8 mouse cellular contexts compared by ENCODE assay signal in genomic region chr9:108648166-108648565, GRCm38 (mm10). TPM values are rescaled to one million over a fixed set of nuclear protein-coding genes. Genes with fewer than 3 reads are reported as not detected.
DNase-seq lines count a peak whose midpoint lies in the region; ATAC-seq lines count a peak whose summit lies in the region.

No protein-coding gene starts in this region.

- H3K36me3 ChIP-seq in forebrain, embryonic 12.5 days (replicated peaks) = peaks cover 4% of the 10 kb centered on the region; the same call in 1 of the 2 replicates
- H3K36me3 ChIP-seq in kidney, embryonic 14.5 days (ENCODE audit: control insufficient read depth, insufficient read depth, low read length) = peaks cover 4% of the 10 kb centered on the region; the same call in 1 of the 2 replicates

- peak overlapping the region; percentile 99 for H3K4me3 ChIP-seq in forebrain, embryonic 12.5 days (replicated peaks)
- H3K4me3 ChIP-seq in kidney, embryonic 14.5 days (ENCODE audit: low read length) = peak overlapping the region; percentile 100

- 52% methylated on average over 10 of the region's 10 CpGs for WGBS in forebrain, embryonic 12.5 days
- 37% methylated on average over 10 of the region's 10 CpGs for WGBS in kidney, embryonic 14.5 days

- peak overlapping the region; percentile 95 for H3K9ac ChIP-seq in forebrain, embryonic 12.5 days
- H3K9ac ChIP-seq in kidney, embryonic 14.5 days (ENCODE audit: low read depth, low read length) = peak overlapping the region; percentile 92; the same call in 1 of the 2 replicates

- H3K27ac ChIP-seq in forebrain, embryonic 12.5 days = no peak overlapping the region
- no peak overlapping the region for H3K27ac ChIP-seq in kidney, embryonic 14.5 days (ENCODE audit: low read depth, low read length)

- H3K9me3 ChIP-seq in forebrain, embryonic 12.5 days = no peaks in the 10 kb centered on the region
- H3K9me3 ChIP-seq in kidney, embryonic 14.5 days (ENCODE audit: control insufficient read depth, low read length) = no peaks in the 10 kb centered on the region

- H3K27me3 ChIP-seq in forebrain, embryonic 12.5 days = no peaks in the 10 kb centered on the region
- H3K27me3 ChIP-seq in kidney, embryonic 14.5 days (ENCODE audit: control insufficient read depth, insufficient read depth, low read length) = no peaks in the 10 kb centered on the region

- peak overlapping the region; percentile 85 for H3K4me2 ChIP-seq in forebrain, embryonic 12.5 days
- peak overlapping the region; percentile 79 for H3K4me2 ChIP-seq in kidney, embryonic 14.5 days (replicated peaks; ENCODE audit: low read depth, low read length)

- DNase-seq in thymus, postnatal 4 days = peak; percentile 21
- no peak for DNase-seq in thymus, postnatal 0 days (ENCODE audit: low spot score)
- peak; percentile 17 for DNase-seq in lung, postnatal 10 days
- DNase-seq in retina, postnatal 1 day = no peak
- DNase-seq in adrenal gland, adult 18-20 months (ENCODE audit: low spot score in 2 of 2) = no peak
- no peak for DNase-seq in thymus, adult 18-20 months

- no peak for ATAC-seq in forebrain, embryonic 12.5 days (ENCODE audit: low FRiP score)
- no peak for ATAC-seq in kidney, embryonic 14.5 days (ENCODE audit: low FRiP score, low TSS enrichment)

- peaks cover 21% of the 10 kb centered on the region for H3K4me1 ChIP-seq in forebrain, embryonic 12.5 days
- peaks cover 14% of the 10 kb centered on the region; the same call in 1 of the 2 replicates for H3K4me1 ChIP-seq in kidney, embryonic 14.5 days (ENCODE audit: control insufficient read depth, insufficient read depth, low read length)

RNA-seq across cellular contexts. Expression of gene Arih2, which starts 1.0 kb away (rescaled TPM):
- polyA plus RNA-seq in thymus, postnatal 0 days (2015; fragmentation: Nextera tagmentation; extraction: Ambion mirVana) = 44.7 and 49.1 TPM in 2 replicates
- 56.4 and 57.9 TPM in 2 replicates for polyA plus RNA-seq in forebrain, embryonic 12.5 days (2016; fragmentation: Nextera tagmentation; extraction: Ambion mirVana)
- polyA plus RNA-seq in kidney, embryonic 14.5 days (2014; fragmentation: Nextera tagmentation; extraction: Ambion mirVana) = 32.7 and 38.8 TPM in 2 replicates
- total RNA-seq in adrenal gland, adult 18-20 months (2021) = 10 to 100 TPM; 61.2 to 63.0 TPM

RNA-seq across cellular contexts. Expression of gene Slc25a20, which starts 13.7 kb away (rescaled TPM):
- polyA plus RNA-seq in thymus, postnatal 0 days (2015; fragmentation: Nextera tagmentation; extraction: Ambion mirVana) = 40.9 and 43.4 TPM in 2 replicates
- 35.4 and 37.0 TPM in 2 replicates for polyA plus RNA-seq in forebrain, embryonic 12.5 days (2016; fragmentation: Nextera tagmentation; extraction: Ambion mirVana)
- polyA plus RNA-seq in kidney, embryonic 14.5 days (2014; fragmentation: Nextera tagmentation; extraction: Ambion mirVana) = 25.8 and 41.7 TPM in 2 replicates
- total RNA-seq in adrenal gland, adult 18-20 months (2021) = 100 to 1,000 TPM; 125 to 212 TPM

RNA-seq across cellular contexts. Expression of gene Prkar2a, which starts 40.9 kb away (rescaled TPM):
- 5.8 and 7.7 TPM in 2 replicates for polyA plus RNA-seq in thymus, postnatal 0 days (2015; fragmentation: Nextera tagmentation; extraction: Ambion mirVana)
- 55.8 and 56.9 TPM in 2 replicates for polyA plus RNA-seq in forebrain, embryonic 12.5 days (2016; fragmentation: Nextera tagmentation; extraction: Ambion mirVana)
- 25.9 and 28.8 TPM in 2 replicates for polyA plus RNA-seq in kidney, embryonic 14.5 days (2014; fragmentation: Nextera tagmentation; extraction: Ambion mirVana)
- total RNA-seq in adrenal gland, adult 18-20 months (2021) = 10 to 100 TPM; 33.1 to 43.5 TPM

RNA-seq across cellular contexts. Expression of gene P4htm, which starts 50.7 kb away (rescaled TPM):
- polyA plus RNA-seq in thymus, postnatal 0 days (2015; fragmentation: Nextera tagmentation; extraction: Ambion mirVana) = 3.5 and 3.7 TPM in 2 replicates
- 16.2 and 18.4 TPM in 2 replicates for polyA plus RNA-seq in forebrain, embryonic 12.5 days (2016; fragmentation: Nextera tagmentation; extraction: Ambion mirVana)
- polyA plus RNA-seq in kidney, embryonic 14.5 days (2014; fragmentation: Nextera tagmentation; extraction: Ambion mirVana) = 7.5 and 7.7 TPM in 2 replicates
- total RNA-seq in adrenal gland, adult 18-20 months (2021) = 1 to 10 TPM; 6.2 to 7.9 TPM

Comparison
In these comparisons a context has a peak if more than half of its experiments do, and no peak if none do; other contexts are left out.
1. DNase-seq: peak in thymus, postnatal 4 days (single experiment) and lung, postnatal 10 days (single experiment); none in thymus, postnatal 0 days (single experiment), retina, postnatal 1 day (single experiment), adrenal gland, adult 18-20 months (0 of 2) and thymus, adult 18-20 months (0 of 2).